ENCODE assay signal across 14 mouse cellular contexts in the genomic region with DNA sequence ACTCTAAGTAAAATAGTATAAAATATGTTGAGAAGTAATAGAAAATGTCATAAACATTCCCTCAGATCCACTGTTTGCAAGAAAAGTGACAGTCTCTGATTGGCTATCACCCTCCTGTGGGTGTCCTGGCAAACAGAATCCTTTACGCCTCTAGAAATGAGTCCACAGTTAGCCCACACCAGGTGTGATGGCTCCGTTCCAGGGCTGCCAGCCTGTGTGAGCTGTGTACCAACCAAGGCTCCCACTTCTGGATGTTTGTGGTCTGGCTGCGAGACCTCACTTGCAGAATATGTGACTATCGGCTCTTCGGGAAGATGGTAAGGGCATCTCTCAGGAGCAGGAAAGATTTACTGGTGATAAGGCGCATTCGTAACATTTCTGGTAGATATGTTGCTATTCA.
"Had no signal": no experiment of that assay in that cellular context is flagged by ENCODE, and none has a peak within 500 bp of the region (broad histone marks: within the 10 kb centered on the region; RNA-seq: fewer than 3 reads in every experiment).

No protein-coding gene starts in this region.

- H3K36me3 ChIP-seq: midbrain, embryonic 10.5 days; midbrain, embryonic 12.5 days; neural tube, embryonic 12.5 days; stomach, embryonic 15.5 days had no signal

- H3K27ac ChIP-seq: liver, embryonic 14.5 days; midbrain, embryonic 10.5 days; midbrain, embryonic 12.5 days; neural tube, embryonic 12.5 days; stomach, embryonic 15.5 days; stomach, postnatal 0 days had no signal

- H3K27me3 ChIP-seq: midbrain, embryonic 12.5 days; neural tube, embryonic 12.5 days; stomach, embryonic 15.5 days had no signal

- H3K4me2 ChIP-seq: lung, embryonic 14.5 days; midbrain, embryonic 12.5 days; neural tube, embryonic 12.5 days; stomach, embryonic 15.5 days had no signal

- H3K4me3 ChIP-seq: midbrain, embryonic 10.5 days; midbrain, embryonic 12.5 days; neural tube, embryonic 12.5 days; stomach, embryonic 15.5 days had no signal

- DNase-seq: lung, adult 18-20 months; lung, embryonic 14.5 days; lung, postnatal 10 days; lung, postnatal 4 days; midbrain, embryonic 14.5 days; right cerebral cortex, postnatal 14 days; thymus, postnatal 25 days; thymus, postnatal 4 days had no signal
